9 mouse cellular contexts compared by ENCODE assay signal in genomic region chr2:20943730-20944454, GRCm38 (mm10). TPM values are rescaled to one million over a fixed set of nuclear protein-coding genes. Genes with fewer than 3 reads are reported as not detected.
DNase-seq lines count a peak whose midpoint lies in the region; ATAC-seq and TF ChIP-seq lines count a peak whose summit lies in the region.
"Had no signal": no experiment of that assay in that cellular context is flagged by ENCODE, and none has a peak within 500 bp of the region (broad histone marks: within the 10 kb centered on the region; RNA-seq: fewer than 3 reads in every experiment).

No protein-coding gene starts in this region.

- no peak for TF ChIP-seq CTCF in ES-Bruce4 (IDR thresholded peaks at IDR 0.05; ENCODE audit: low read depth, low read length)
- no peak for TF ChIP-seq CTCF in hindbrain, postnatal 0 days (IDR thresholded peaks at IDR 0.05; ENCODE audit: low read depth)

- H3K27me3 ChIP-seq in heart, embryonic 13.5 days (replicated peaks) = no peaks in the 10 kb centered on the region
- no peaks in the 10 kb centered on the region for H3K27me3 ChIP-seq in ES-Bruce4 (ENCODE audit: control insufficient read depth, insufficient read depth, low read length, poor library complexity, severe bottlenecking)
- H3K27me3 ChIP-seq in hindbrain, postnatal 0 days (ENCODE audit: insufficient read depth, low read length) = no peaks in the 10 kb centered on the region
- H3K27me3 ChIP-seq: hindbrain, embryonic 15.5 days had no signal

- H3K4me2 ChIP-seq in heart, embryonic 13.5 days = peak overlapping the region; percentile 40; the same call in 1 of the 2 replicates
- H3K4me2 ChIP-seq in hindbrain, postnatal 0 days (ENCODE audit: low read depth, low read length) = no peak overlapping the region
- H3K4me2 ChIP-seq: hindbrain, embryonic 15.5 days had no signal

- H3K4me1 ChIP-seq in heart, embryonic 13.5 days = peaks cover 75% of the 10 kb centered on the region
- peaks cover 7% of the 10 kb centered on the region for H3K4me1 ChIP-seq in ES-Bruce4 (ENCODE audit: control insufficient read depth, insufficient read depth, low read length)
- H3K4me1 ChIP-seq in hindbrain, postnatal 0 days (ENCODE audit: insufficient read depth, low read length) = peaks cover 12% of the 10 kb centered on the region

- no peak for ATAC-seq in heart, embryonic 13.5 days (ENCODE audit: extremely low read depth, insufficient number of reproducible peaks, low FRiP score, low TSS enrichment)
- no peak for ATAC-seq in hindbrain, postnatal 0 days
- ATAC-seq in erythroblast, adult 5-6 weeks (replicated peaks; ENCODE audit: low FRiP score, poor library complexity, severe bottlenecking) = no peak

- intact Hi-C loops in heart, postnatal 36 days (cut with DNase I) = no loop called here

- WGBS in heart, embryonic 13.5 days = 32% methylated on average over 7 of the region's 7 CpGs
- WGBS in hindbrain, postnatal 0 days = 32% methylated on average over 7 of the region's 7 CpGs

- TF ChIP-seq EP300 in ES-Bruce4 (IDR thresholded peaks at IDR 0.05; ENCODE audit: insufficient read depth, low read depth, low read length) = no peak

- no peaks in the 10 kb centered on the region for H3K9me3 ChIP-seq in heart, embryonic 13.5 days
- no peaks in the 10 kb centered on the region for H3K9me3 ChIP-seq in ES-Bruce4 (replicated peaks; ENCODE audit: control insufficient read depth, insufficient read depth, low read length, poor library complexity, severe bottlenecking)
- no peaks in the 10 kb centered on the region for H3K9me3 ChIP-seq in hindbrain, postnatal 0 days (ENCODE audit: low read length)
- H3K9me3 ChIP-seq: hindbrain, embryonic 15.5 days had no signal

- no peak overlapping the region for H3K9ac ChIP-seq in heart, embryonic 13.5 days
- H3K9ac ChIP-seq in ES-Bruce4 (ENCODE audit: low read depth, poor library complexity, severe bottlenecking) = no peak overlapping the region
- H3K9ac ChIP-seq in hindbrain, postnatal 0 days (replicated peaks; ENCODE audit: low read length) = no peak overlapping the region

- peak overlapping the region; percentile 67 for H3K27ac ChIP-seq in heart, embryonic 13.5 days (replicated peaks)
- peak overlapping the region; percentile 82 for H3K27ac ChIP-seq in ES-Bruce4 (ENCODE audit: insufficient read depth, low read length)
- no peak overlapping the region for H3K27ac ChIP-seq in hindbrain, postnatal 0 days

- H3K4me3 ChIP-seq in heart, embryonic 13.5 days = no peak overlapping the region
- H3K4me3 ChIP-seq in ES-Bruce4 (ENCODE audit: low read depth, low read length) = no peak overlapping the region
- H3K4me3 ChIP-seq in hindbrain, postnatal 0 days (ENCODE audit: low read length) = no peak overlapping the region
- H3K4me3 ChIP-seq: hindbrain, embryonic 15.5 days had no signal

- no peak for TF ChIP-seq POLR2A in ES-Bruce4 (IDR thresholded peaks at IDR 0.05; ENCODE audit: insufficient read depth, low read length)

- DNase-seq in heart, postnatal 36 days = no peak
- peak; percentile 88 for DNase-seq in R1 (ENCODE audit: low read depth, low spot score)
- peak; percentile 20 for DNase-seq in hindbrain, postnatal 0 days (ENCODE audit: low spot score)
- DNase-seq in urinary bladder, adult 2 months (ENCODE audit: low spot score) = no peak
- DNase-seq in urinary bladder, postnatal 10 days (ENCODE audit: low spot score) = no peak

- no peaks in the 10 kb centered on the region for H3K36me3 ChIP-seq in heart, embryonic 13.5 days
- H3K36me3 ChIP-seq in ES-Bruce4 (ENCODE audit: control insufficient read depth, insufficient read depth, low read length, poor library complexity, severe bottlenecking) = no peaks in the 10 kb centered on the region
- no peaks in the 10 kb centered on the region for H3K36me3 ChIP-seq in hindbrain, postnatal 0 days (ENCODE audit: insufficient read depth, low read length)
- H3K36me3 ChIP-seq: hindbrain, embryonic 15.5 days had no signal

RNA-seq across cellular contexts. Expression of gene Arhgap21, which starts 24.8 kb away (rescaled TPM):
- 11.7 and 11.8 TPM in 2 replicates for polyA plus RNA-seq in heart, embryonic 13.5 days (2015; fragmentation: Nextera tagmentation; extraction: Ambion mirVana)
- 10 to 100 TPM; 73.4 to 85.7 TPM for total RNA-seq in heart, postnatal 36 days (2021)
- 154 and 159 TPM in 2 replicates for polyA plus RNA-seq in ES-Bruce4 (2011; ENCODE audit: insufficient read depth, insufficient read length, low read depth, missing spikeins)
- 65.8 and 76.4 TPM in 2 replicates for total RNA-seq in hindbrain, postnatal 0 days (2014; rRNA removed)
- 26.6 and 27.7 TPM in 2 replicates for polyA plus RNA-seq in hindbrain, postnatal 0 days (2015; fragmentation: Nextera tagmentation; extraction: Ambion mirVana)
- 14.5 and 25.7 TPM in 2 replicates for polyA plus RNA-seq in urinary bladder, adult 2 months (2012; rRNA removed)
- total RNA-seq in erythroblast, adult 5-6 weeks (2015; ENCODE audit: low replicate concordance) = 16.7 and 28.4 TPM in 2 replicates
- total RNA-seq in erythroblast, adult 5-6 weeks (2017; ENCODE audit: low replicate concordance) = 40.7 and 50.3 TPM in 2 replicates

Comparison
In these comparisons a context has a peak if more than half of its experiments do, and no peak if none do; other contexts are left out.
1. DNase-seq: peak in R1 (single experiment) and hindbrain, postnatal 0 days (single experiment); none in heart, postnatal 36 days (0 of 2), urinary bladder, adult 2 months (single experiment) and urinary bladder, postnatal 10 days (single experiment).